Comparison of ENCODE assay signal across 21 mouse cellular contexts in the genomic region with DNA sequence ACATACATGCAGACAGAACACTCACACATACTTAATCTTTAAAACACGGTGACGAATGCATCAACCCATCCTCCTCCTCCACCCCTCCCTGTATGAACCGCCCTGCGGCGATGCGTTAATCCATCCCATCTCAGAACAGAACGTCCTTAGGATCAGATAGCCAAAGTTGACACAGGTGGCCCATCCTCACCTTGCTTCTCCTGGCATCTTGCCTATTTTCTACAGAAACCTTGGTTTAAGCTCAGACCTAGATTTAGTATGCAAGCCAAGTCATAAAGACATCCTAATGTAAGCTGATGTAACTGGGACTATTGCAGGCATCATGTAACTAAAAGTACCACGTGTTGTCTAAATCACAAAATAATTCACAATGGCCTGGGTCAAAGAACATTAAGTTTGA. TPM values are rescaled to one million over a fixed set of nuclear protein-coding genes. Genes with fewer than 3 reads are reported as not detected.
"Had no signal": no experiment of that assay in that cellular context is flagged by ENCODE, and none has a peak within 500 bp of the region (broad histone marks: within the 10 kb centered on the region; RNA-seq: fewer than 3 reads in every experiment).

No protein-coding gene starts in this region.

- H3K9me3 ChIP-seq: neural tube, embryonic 12.5 days; neural tube, embryonic 13.5 days; neural tube, embryonic 15.5 days; stomach, embryonic 15.5 days had no signal

- H3K4me1 ChIP-seq: neural tube, embryonic 12.5 days; neural tube, embryonic 13.5 days; neural tube, embryonic 15.5 days; stomach, embryonic 15.5 days had no signal

- H3K27ac ChIP-seq: neural tube, embryonic 12.5 days; neural tube, embryonic 13.5 days; neural tube, embryonic 15.5 days; stomach, embryonic 15.5 days; stomach, postnatal 0 days had no signal

- DNase-seq: retina, postnatal 1 day; right cerebral cortex, adult 18-20 months; right cerebral cortex, postnatal 25 days; right cerebral cortex, postnatal 4 days; spleen, adult 18-20 months; thymus, adult 18-20 months; thymus, adult 2 months; thymus, postnatal 14 days; thymus, postnatal 25 days; thymus, postnatal 36 days; thymus, postnatal 4 days had no signal

- H3K4me3 ChIP-seq: neural tube, embryonic 12.5 days; neural tube, embryonic 13.5 days; neural tube, embryonic 15.5 days; stomach, embryonic 15.5 days had no signal

- H3K4me2 ChIP-seq: neural tube, embryonic 12.5 days; neural tube, embryonic 13.5 days; neural tube, embryonic 15.5 days; stomach, embryonic 15.5 days had no signal

- H3K9ac ChIP-seq: neural tube, embryonic 12.5 days; neural tube, embryonic 13.5 days; neural tube, embryonic 15.5 days; stomach, embryonic 15.5 days had no signal

- H3K27me3 ChIP-seq: neural tube, embryonic 12.5 days; neural tube, embryonic 13.5 days; neural tube, embryonic 15.5 days; stomach, embryonic 15.5 days had no signal

RNA-seq across cellular contexts. Expression of a gene that starts 54.6 kb away (rescaled TPM):
- total RNA-seq: neutrophil, adult 5-6 weeks had no signal
- polyA plus RNA-seq: neural tube, embryonic 11.5 days; neural tube, embryonic 13.5 days; neural tube, embryonic 14.5 days; neural tube, embryonic 15.5 days; small intestine, adult 2 months; spleen, adult 2 months had no signal
